Mouse (Mus musculus): ENCODE results near the gene Kctd10.
A peak's percentile ranks its signal among the peaks of the same experiment; 100 is the strongest.

Gene Kctd10

GRCm38 (mm10) chr5:114342996-114343395 is 37.3 kb downstream of the Kctd10 start:
- DNase-seq, result no peak

GRCm38 (mm10) chr5:114323791-114324507 is 56.4 kb downstream of the Kctd10 start:
- DNase-seq, result peak; percentile 83

- no peak for DNase-seq
Measured at GRCm38 (mm10) chr5:114323105-114323790, 57.1 kb downstream of the Kctd10 start.

Data from kidney, postnatal 10 days (tissue).